Mouse (Mus musculus): Measurements from ENCODE around the gene Naa20.
A peak's percentile ranks its signal among the peaks of the same experiment; 100 is the strongest.

The Naa20 gene

DNA sequence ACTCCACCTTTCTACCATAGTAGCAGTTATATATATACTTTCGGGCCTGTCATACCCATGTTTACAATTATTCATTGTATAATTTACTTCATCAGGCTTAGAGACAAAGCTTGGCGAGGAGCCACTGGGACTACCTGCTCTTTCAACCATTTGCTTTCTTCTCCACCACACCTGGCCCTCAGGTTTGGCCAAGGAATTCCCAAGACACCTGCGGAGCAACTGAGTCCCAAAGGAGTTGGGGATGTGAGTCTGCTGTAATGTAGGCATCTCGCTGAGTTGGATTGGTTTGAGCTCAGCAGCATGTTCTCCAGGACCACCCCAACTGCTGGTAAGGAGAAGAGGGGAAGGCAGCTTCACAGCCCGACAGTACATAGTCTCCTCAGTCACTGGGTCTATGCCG, at the start of gene Naa20:
Naa20 (plus strand) TSS at position 239 of the 400 bp plus-strand sequence.
- DNase-seq (ENCODE audit: low spot score), result no peak

GRCm38 (mm10) chr2:145855831-145856230, 46.1 kb upstream of the Naa20 start:
- DNase-seq (ENCODE audit: low spot score), result no peak

DNA sequence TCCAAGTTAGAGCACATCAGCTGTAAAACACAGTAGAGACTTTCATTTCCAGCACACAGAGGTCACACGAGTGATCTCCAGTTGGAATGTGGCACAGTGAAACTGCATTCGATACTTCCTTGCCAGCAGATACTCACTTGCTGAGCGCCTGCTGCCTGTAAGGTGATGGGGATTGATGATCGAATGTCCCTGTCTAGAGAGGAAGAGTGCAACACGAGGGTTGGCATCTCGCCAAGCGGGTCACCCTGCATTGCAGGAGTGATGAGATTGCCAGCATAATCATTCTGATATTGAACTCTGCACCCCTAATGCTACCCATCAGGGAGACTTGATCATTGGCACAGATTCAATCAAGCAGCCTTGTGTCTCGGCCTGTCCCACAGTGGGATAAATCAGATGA, 44.0 kb upstream of the Naa20 start:
- no peak for DNase-seq (ENCODE audit: low spot score)

- peak; percentile 51 for DNase-seq (ENCODE audit: low spot score)
These were observed 42.4 kb upstream of the Naa20 start for GRCm38 (mm10) chr2:145859442-145859931.

- DNase-seq (ENCODE audit: low spot score), result peak; percentile 77
These were observed 41.7 kb upstream of the Naa20 start for GRCm38 (mm10) chr2:145859932-145860801.

GRCm38 (mm10) chr2:145861193-145862123, 40.4 kb upstream of the Naa20 start:
- DNase-seq (ENCODE audit: low spot score), result no peak

DNA sequence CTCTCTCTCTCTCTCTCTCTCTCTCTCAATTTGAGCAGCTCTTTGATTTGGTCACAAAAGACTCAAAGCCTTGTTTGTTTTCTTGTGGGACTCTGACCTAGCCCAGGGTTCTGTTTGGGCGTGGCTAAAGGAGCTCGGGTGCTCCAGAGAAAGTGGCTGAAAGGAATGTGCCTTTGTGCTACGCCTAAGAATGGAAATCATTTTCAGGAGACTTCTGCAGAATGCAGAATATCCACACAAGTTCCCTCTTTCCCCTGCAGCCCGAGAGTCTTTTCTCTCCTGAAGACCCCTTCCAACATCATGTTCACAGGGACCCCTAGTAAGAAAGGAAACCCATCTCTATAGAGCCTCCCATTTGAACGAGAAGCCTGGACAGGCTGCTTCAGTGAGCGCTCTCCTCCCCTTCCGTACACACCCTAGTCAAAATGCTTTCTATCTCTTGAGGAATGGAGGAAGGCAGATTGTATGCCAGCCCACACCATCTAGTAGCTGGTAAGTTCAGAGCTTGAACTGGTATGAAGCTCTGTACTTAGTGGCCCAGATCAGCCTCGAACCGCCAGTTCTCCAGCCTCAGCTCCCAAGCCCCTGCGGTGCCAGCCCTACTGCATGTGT, 39.6 kb upstream of the Naa20 start:
- DNase-seq (ENCODE audit: low spot score), result no peak

DNA sequence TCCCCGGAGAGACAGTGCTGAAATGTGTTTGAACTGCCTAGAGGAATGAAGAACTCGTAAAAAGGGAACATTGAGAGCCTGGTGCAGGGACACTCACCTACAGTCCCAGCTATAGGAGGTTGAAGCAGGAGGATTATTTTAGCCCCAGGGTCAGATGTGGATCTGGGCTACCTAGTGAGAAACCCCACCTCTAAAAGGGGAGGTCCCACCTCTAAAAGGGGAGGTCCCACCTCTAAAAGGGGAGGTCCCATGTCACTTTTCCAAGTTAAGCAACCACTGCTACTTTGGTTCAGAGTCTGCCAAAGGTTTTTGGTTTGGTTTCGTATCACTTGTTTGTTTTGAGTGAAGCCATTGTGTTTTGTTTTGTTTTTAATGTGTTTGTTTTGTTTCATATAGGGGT, 36.6 kb upstream of the Naa20 start:
- DNase-seq (ENCODE audit: low spot score), result no peak

- no peak for DNase-seq (ENCODE audit: low spot score)
These were observed 35.7 kb upstream of the Naa20 start for GRCm38 (mm10) chr2:145866238-145866637.

- no peak for DNase-seq (ENCODE audit: low spot score)
These were observed 35.0 kb upstream of the Naa20 start for GRCm38 (mm10) chr2:145866695-145867449.

GRCm38 (mm10) chr2:145871308-145871707, 30.6 kb upstream of the Naa20 start:
- DNase-seq (ENCODE audit: low spot score), result no peak

GRCm38 (mm10) chr2:145872099-145872498, 29.8 kb upstream of the Naa20 start:
- no peak for DNase-seq (ENCODE audit: low spot score)

DNA sequence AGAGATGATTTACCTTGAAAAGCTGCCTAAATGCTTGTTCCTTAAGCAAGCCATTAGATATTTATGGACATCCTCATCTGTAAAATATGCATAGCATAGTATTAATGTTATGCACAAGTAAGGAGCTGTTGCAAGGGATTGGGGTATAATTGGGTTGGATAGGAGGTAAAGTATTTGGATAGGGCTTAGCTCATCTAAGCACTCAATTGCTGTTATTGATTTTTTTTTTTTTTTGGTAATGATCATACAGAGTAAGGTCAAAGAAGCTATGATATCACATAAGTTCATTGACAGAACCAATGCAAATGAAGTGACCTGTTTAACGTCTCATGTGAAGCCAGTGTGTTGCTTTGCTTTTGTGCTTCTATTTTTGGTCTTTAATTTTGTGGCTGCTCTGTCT, 27.9 kb upstream of the Naa20 start:
- DNase-seq (ENCODE audit: low spot score), result no peak

DNA sequence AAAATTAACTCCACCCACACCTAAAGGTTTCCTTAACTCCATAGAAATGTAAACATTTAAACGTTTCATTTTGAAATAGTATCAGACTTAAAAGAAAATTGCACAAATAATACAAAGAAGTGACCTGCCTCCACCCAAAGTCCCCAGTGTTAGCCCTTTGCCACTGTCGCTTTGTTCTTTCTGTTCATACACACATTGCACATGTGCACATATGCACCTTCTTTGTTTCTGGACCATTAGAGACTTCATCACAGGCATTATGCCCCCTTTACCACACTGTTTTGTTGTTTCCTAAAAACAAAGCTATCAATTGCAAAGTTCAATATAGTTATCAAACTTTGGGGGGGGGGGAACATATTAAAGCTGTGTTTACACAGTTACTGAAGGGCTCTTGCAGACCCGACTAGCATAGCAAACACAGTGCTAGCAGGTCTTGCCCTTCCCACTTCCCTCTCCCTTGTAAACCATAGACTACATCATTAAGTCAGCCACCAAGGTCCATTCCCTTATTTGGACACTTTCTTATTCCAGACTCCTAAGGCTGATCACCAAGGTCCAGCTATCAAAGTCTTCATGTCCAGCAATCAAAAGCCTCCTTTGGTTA, 26.9 kb upstream of the Naa20 start:
- no peak for DNase-seq (ENCODE audit: low spot score)

DNA sequence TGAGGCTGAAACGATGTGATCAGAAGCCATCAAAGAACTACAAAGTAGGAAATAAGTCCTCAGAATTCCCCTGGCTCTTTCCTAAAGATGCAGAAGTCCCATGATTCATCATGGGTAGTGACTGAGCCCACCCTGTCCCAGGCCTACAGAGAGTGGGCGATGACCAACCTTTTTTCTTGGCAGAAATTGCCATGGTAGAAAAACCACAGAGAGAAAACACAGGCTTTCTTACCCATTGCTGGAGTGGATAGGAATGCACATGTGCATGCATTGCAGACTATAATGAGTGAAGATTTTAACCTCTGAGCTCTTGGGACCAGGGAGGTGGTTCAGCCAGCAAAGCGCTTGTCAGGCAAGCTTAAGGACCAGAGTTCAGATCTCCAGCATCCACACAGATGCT, 24.7 kb upstream of the Naa20 start:
- DNase-seq (ENCODE audit: low spot score), result no peak

DNA sequence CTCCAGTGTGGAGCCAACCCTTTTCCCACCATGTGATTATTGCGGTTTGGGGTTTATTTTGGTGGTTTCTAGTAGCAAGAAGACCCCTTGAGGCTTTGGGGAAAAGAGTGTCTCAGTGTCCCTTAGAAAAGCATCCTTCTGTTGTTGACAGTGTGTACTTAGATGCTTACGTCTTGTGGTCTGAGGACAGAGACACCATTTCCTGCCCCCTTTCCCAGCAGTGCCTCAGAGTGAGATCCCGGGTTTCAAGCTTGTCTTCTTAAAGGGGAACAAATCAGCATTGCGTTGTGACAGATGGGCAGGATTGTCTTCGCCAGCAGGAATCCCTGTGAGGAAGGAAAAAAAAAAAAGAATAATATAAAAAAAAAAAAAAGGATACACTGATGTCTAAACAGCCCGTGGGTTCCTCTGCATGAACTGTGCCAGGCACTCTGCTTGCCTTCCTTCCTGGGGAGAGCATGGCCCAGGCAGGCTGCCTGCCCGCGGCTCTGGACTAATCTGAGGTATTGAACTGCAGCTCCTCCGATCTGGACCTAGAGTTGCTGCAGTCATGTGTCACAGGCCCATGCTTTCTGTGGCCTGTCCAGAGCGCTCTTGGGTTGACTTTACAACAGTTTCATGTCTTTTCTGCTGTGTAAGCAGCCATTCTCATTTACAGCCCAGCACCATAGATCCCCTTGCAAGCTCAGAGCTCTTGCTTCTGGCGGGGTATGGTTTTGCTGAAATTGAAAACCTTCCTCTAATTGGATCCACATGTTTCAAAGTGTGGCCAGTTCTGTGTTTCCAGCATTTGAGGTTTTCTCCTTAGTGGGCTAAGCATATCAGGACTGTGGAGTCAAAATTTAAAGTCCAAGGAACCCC, 20.8 kb upstream of the Naa20 start:
- DNase-seq (ENCODE audit: low spot score), result no peak

GRCm38 (mm10) chr2:145881932-145882331, 20.0 kb upstream of the Naa20 start:
- no peak for DNase-seq (ENCODE audit: low spot score)

DNA sequence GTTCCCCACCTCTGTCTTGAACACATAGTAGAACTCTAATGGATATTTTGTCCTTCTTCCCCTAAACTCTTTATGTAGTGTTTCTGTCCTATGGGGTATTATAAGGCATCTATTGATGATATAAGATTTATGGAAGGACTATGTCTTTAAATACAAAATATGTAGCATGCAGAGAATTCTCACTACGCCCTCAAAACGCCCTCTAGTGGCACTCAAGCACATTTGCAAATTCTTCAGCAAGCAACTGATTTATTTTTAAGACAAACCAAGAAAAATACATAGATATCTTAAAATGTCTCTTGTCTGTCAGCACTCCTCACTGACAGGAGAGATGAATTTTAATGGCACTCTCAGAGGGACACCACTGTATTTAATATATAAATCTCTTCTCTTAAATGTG, 19.5 kb upstream of the Naa20 start:
- no peak for DNase-seq (ENCODE audit: low spot score)

DNA sequence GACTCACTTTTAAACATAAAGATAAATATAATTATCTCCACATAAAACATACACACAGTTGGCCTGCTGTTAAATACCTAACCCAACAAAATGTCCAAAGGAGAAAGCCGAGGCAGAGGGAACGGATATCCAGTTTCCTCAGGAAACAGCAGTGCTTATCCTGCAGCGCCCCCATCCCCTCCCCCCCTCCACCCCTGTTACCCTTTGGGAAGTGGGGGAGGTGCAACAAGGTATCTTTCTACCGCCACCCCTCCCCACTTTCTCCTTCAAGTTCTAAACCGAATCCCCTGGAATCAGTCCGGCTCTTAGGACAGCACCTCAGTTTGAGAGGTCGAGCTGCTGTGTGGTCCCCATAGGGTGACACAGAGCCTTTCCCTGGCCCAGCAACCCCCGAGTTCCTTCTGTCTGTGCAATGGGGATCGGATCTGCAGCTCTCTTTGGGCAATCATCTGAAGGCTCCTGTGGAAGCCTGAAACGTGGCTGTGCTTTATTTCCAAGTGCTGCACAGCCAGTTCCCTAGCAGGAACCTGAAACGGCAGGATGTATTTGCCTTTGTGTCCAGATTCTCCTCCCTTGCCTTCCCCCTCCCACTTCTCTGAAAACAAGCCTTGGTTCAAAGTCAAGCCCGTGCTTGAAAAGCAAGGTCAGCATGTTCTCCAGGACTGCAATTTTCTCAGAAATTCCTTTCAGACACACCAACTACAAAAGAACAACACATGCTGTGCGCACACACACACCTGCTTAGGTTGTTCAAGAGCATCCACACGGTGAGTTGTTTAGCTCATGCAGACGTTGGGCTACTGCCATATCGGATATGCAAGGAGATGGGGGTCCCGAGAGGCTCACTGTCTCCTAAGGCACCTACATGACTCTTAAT, 17.6 kb upstream of the Naa20 start:
- DNase-seq (ENCODE audit: low spot score), result no peak
